Mouse (Mus musculus): ENCODE measurements around the gene Thbs4.

Thbs4 gene

GRCm38 (mm10) chr13:92760519-92760918 is 34.1 kb downstream of the Thbs4 start:
- DNase-seq (ENCODE audit: low spot score in 2 of 2) = no peak

GRCm38 (mm10) chr13:92759096-92759495 is 35.5 kb downstream of the Thbs4 start:
- DNase-seq (ENCODE audit: low spot score in 2 of 2) = peak in 1 of 2 experiments; percentile 21

GRCm38 (mm10) chr13:92757972-92758585 is 36.5 kb downstream of the Thbs4 start:
- no peak for DNase-seq (ENCODE audit: low spot score in 2 of 2)

- no peak for DNase-seq (ENCODE audit: low spot score in 2 of 2)
Observed at GRCm38 (mm10) chr13:92755036-92755435, 39.6 kb downstream of the Thbs4 start.

- DNase-seq (ENCODE audit: low spot score in 2 of 2) = no peak
Observed at GRCm38 (mm10) chr13:92753676-92754075, 40.9 kb downstream of the Thbs4 start.

- DNase-seq (ENCODE audit: low spot score in 2 of 2) = peak; percentile 67 to 79
Observed at GRCm38 (mm10) chr13:92751726-92752565, 42.7 kb downstream of the Thbs4 start.

- peak in 1 of 2 experiments; percentile 39 for DNase-seq (ENCODE audit: low spot score in 2 of 2)
Observed at GRCm38 (mm10) chr13:92750976-92751518, 43.6 kb downstream of the Thbs4 start.

- DNase-seq (ENCODE audit: low spot score in 2 of 2) = no peak
Observed at GRCm38 (mm10) chr13:92743337-92743736, 51.3 kb downstream of the Thbs4 start.

GRCm38 (mm10) chr13:92742886-92743285 is 51.7 kb downstream of the Thbs4 start:
- DNase-seq (ENCODE audit: low spot score in 2 of 2) = no peak

- DNase-seq (ENCODE audit: low spot score in 2 of 2) = peak in 1 of 2 experiments; percentile 35
Observed at GRCm38 (mm10) chr13:92740671-92741270, 53.8 kb downstream of the Thbs4 start.

GRCm38 (mm10) chr13:92739858-92740257 is 54.8 kb downstream of the Thbs4 start:
- no peak for DNase-seq (ENCODE audit: low spot score in 2 of 2)

GRCm38 (mm10) chr13:92738821-92739220 is 55.8 kb downstream of the Thbs4 start:
- no peak for DNase-seq (ENCODE audit: low spot score in 2 of 2)

- DNase-seq (ENCODE audit: low spot score in 2 of 2) = no peak
Observed at GRCm38 (mm10) chr13:92736516-92737300, 57.9 kb downstream of the Thbs4 start.

GRCm38 (mm10) chr13:92735693-92736092 is 58.9 kb downstream of the Thbs4 start:
- DNase-seq (ENCODE audit: low spot score in 2 of 2) = no peak

GRCm38 (mm10) chr13:92733741-92734140 is 60.9 kb downstream of the Thbs4 start:
- DNase-seq (ENCODE audit: low spot score in 2 of 2) = no peak

- DNase-seq (ENCODE audit: low spot score in 2 of 2) = no peak
Observed at GRCm38 (mm10) chr13:92733252-92733651, 61.4 kb downstream of the Thbs4 start.

- DNase-seq (ENCODE audit: low spot score in 2 of 2) = no peak
Observed at GRCm38 (mm10) chr13:92732836-92733235, 61.8 kb downstream of the Thbs4 start.

GRCm38 (mm10) chr13:92731811-92732210 is 62.8 kb downstream of the Thbs4 start:
- DNase-seq (ENCODE audit: low spot score in 2 of 2) = peak in 1 of 2 experiments; percentile 35

GRCm38 (mm10) chr13:92729811-92730210 is 64.8 kb downstream of the Thbs4 start:
- DNase-seq (ENCODE audit: low spot score in 2 of 2) = peak; percentile 8 to 17

- DNase-seq (ENCODE audit: low spot score in 2 of 2) = no peak
Observed at GRCm38 (mm10) chr13:92722389-92722788, 72.2 kb downstream of the Thbs4 start.

- no peak for DNase-seq (ENCODE audit: low spot score in 2 of 2)
Observed at GRCm38 (mm10) chr13:92721006-92721405, 73.6 kb downstream of the Thbs4 start.

Measured in heart, adult 9 months (tissue).